Mouse (Mus musculus) NIH3T3 (cell line): ENCODE data around the gene AC124502.3.

Source experiments
- DNase-seq: peaks from one replicate; pipeline ENCODE4 v3.0.0-alpha.2; 2012; ENCODE audit warnings: low read depth

The AC124502.3 gene

GRCm38 (mm10) chr19:5038709-5039156 lies at the start of gene AC124502.3, which contains the start of gene B4gat1:
Gene AC124502.3 (plus strand): TSS chr19:5038891.
Gene B4gat1 (plus strand): TSS chr19:5038826.
- peak; percentile 98 for DNase-seq

DNA sequence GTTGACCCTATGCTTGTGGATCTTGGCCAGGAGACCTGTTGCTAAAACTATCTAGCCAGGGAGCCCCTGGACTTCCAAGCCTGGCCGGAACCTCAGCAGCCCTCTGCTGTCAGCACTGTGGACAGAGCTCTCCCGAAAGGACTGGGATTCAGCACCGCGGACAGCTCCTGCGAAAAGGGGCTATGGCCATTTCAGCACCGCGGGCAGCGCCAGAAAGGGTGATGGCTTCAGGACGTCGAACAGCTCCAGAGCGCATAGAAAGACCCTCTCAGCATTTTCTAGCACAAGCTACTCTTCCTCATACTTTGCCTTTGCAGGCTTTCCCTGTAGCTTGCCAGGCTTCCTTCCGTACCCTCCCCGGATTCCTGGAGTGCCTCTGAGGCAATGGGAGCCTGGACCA lies 49.7 kb upstream of the AC124502.3 start:
- peak; percentile 96 for DNase-seq

GRCm38 (mm10) chr19:4989434-4990255 lies 49.0 kb upstream of the AC124502.3 start:
- DNase-seq: no peak

GRCm38 (mm10) chr19:4990256-4990625 lies 48.5 kb upstream of the AC124502.3 start, which contains the start of gene Npas4:
Gene Npas4 (minus strand): TSS chr19:4990316.
- no peak for DNase-seq

GRCm38 (mm10) chr19:4990716-4991115 lies 48.0 kb upstream of the AC124502.3 start:
- DNase-seq: no peak

DNA sequence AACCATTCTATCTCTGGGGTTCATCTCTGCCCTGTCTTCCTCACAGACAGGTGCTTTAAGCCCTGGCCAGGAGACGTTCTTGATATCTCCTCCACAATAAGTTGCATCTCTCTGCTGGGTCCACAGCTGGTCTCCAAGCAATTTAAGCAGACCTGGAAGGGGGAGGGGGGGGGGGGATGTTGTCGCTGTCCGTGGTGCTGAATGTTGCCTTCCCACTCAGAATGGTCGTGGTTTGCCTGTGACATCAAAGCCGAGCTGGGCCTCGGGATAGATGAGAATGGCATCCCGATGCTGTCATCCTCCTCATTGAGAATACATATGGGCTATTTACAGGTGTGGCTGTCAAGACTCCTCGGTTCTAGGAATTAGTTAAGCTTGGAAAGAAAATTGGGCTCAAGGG lies 46.3 kb upstream of the AC124502.3 start:
- peak; percentile 63 for DNase-seq

DNA sequence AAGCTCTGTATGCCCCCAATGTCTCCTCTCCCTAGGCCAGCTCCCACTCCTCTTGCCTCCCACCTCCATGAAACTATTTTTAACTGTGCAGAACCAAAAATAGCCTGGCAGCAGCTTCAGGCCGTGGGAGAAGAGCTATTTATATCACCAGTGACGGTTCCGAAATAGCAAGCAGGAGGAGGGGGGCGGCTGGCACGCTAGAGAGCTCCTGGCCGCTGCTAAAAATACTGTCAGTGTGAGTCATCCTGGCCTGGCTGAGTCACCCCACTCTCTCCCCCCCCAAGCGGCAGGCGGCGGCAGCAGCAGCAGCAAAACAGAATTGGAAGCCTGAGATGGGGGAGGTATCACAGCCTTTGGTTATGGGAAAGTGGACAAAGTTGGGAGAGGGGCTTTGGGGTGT lies 45.8 kb upstream of the AC124502.3 start:
- peak; percentile 98 for DNase-seq

DNA sequence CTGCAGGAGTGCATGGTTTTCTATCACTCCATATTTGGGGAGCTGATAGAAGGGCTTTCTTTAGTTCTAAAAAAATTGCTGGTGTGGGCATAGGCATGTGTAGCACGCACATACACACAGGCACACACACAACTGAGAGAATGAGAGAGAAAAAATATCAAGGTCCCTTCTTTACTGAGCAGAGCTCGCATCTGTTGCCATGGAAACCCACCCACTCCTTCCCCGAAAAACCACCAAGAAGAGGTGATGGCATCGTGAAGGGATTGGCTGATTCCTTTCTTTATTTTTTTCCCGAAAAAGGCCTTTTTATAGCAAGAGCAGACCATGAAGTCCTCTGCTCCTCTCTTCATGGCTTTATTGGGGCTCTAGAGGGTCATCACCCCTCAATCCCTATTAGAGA lies 44.6 kb upstream of the AC124502.3 start:
- no peak for DNase-seq

GRCm38 (mm10) chr19:4999445-5000140 lies 39.1 kb upstream of the AC124502.3 start:
- DNase-seq: peak; percentile 59

DNA sequence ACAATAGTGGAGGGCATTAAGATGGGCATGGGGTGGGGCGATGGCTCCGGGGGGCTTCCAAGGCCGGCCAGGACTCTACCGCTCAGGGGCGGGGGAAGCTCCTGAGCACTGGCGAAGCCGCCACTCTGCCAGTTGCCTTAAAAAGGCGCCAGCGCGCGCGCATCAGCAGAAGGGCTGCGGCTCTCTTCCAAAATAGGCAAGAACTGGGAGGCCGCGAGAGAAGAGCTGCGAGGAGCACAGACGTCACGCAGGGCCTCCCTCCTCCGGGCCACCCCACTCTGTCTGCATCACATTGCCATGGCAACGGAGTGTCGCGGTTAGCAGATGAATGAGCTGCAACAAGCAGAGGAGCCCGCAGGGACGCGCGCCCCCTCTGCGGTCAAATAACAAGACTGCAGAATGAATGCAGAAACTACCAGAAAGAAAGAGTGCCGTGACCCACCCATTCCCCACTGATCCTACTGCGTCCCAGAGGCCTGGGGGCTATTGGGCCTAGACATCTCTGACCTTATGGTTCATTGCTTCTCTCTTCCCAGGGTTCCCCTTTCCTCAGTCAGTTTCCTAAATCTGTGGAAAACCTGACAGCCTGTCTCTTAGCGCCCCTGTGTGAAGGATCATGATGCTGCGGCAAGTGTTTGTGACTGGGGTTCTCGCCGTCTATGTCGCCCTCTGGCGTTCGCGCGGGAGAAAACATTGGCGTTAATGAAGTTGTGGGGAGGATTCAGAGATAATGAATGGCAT lies 36.9 kb upstream of the AC124502.3 start:
- DNase-seq: peak; percentile 99

DNA sequence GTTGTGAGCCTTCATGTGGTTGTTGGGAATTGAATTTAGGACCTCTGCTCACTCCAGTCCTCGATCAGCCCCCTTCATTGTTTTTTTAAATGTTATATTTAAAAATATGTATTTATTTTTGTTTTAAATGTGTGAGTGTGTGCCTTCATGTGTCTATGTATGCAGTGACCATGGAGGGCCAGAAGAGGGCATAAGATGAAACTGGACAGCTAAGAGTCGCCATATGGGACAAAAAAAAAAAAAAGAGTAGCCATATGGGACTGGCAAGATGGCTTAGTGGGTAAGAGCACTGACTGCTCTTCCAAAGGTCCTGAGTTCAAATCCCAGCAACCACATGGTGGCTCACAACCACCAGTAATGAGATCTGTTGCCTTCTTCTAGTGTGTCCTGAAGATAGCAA lies 35.0 kb upstream of the AC124502.3 start:
- DNase-seq: peak; percentile 54

DNA sequence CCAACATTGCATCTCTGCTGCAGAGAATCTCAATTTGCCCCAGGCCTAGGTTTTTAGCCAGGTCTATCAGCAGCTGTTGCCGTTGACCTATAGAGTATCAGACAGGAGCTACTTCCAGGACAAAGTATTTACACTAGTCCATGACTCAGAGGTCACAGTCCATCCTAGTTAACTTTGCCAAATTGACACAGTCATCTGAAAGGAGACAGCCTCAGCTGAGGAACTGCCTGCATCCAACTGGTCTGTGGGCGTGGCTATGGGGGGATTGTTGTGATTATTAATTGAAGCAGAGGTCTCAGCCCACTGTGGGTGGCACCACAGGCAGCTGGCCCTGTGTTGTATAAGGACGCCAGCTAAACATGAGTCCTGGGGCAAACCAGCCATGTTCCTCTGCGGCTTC lies 33.8 kb upstream of the AC124502.3 start:
- DNase-seq: peak; percentile 66

GRCm38 (mm10) chr19:5013138-5013537 lies 25.6 kb upstream of the AC124502.3 start:
- DNase-seq: peak; percentile 72

DNA sequence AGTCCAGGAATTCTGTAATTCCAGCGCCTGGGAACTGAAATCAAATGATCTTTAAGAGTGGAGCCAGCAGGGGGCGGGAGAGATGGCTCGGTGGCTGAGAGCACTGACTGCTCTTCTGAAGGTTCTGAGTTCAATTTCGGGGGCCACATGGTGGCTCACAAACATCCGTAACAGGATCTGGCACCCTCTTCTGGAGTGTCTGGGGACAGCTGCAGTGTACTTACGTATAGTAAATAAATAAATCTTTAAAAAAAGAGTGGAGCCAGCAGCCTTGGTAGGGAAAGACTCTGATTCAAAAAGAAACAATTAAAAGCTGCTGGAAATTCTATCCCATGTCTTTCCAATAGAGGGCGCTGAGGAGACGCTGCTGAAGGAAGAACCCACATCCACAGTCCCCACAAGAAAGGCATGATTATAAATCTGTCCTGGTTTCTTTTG lies 23.7 kb upstream of the AC124502.3 start:
- peak; percentile 86 for DNase-seq

DNA sequence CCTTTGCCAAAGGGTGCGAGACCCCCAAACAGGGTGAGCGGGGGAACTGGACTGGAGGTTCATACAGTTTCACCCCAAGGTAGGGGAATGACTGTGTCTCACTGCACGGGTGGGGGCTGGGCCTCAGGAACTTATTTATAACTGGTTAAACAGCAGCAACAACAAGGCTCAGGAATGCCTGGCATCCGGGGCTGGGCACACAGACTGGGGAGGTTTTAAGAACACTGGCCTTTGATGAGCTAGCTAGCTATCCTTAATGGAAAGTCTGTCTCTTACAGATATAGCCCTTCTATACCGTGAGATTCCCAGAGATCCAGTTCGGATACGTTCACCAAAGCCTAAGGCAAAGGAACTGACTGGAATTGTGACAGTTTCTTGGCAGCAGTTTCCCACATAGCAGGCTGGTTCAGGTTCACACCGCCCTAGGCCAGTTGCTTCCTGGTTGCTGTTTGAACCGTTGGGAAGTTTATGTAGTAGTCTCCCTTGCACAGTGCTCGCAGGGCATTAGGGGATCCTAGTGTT lies 22.4 kb upstream of the AC124502.3 start:
- DNase-seq: peak; percentile 71

DNA sequence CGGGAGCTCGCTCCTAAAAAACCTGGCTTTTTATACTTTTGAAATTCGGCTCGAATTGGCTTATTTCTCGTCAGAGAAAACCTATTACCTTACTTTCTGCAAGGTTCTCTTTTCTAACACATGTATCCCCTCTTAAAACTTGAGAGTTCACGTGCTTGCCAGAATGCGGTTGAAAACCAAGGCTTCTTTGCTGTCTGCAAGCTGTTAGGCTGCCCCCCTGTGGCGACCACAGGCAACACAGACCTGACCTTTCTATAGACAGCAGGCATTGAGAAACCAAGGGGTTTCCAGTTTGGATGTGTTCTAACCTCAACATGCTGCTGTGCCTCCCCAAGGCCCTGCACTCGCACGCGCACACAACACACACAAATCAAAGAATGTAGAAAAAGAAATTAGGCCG lies 21.9 kb upstream of the AC124502.3 start:
- peak; percentile 89 for DNase-seq

- peak; percentile 88 for DNase-seq
Observed at GRCm38 (mm10) chr19:5017611-5018010, 21.1 kb upstream of the AC124502.3 start.

- DNase-seq: peak; percentile 33
Observed at GRCm38 (mm10) chr19:5018191-5018590, 20.5 kb upstream of the AC124502.3 start.

DNA sequence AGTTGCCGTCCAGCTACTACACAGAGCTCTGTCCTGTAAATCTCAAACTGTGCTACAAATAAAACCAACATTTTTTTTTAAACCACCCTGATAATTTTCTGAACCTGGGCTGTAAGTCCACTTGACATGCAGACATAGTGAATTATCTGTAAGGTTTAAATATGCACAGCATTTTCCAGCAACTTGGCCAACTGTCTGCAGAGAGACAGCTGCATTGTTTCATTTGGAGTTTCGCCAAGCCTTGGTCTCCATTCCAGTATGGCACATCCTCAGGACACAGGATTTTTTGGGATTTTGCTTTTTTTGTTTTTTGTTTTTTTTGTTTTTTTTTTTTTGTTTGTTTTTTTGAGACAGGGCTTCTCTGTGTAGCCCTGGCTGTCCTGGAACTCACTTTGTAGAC lies 17.3 kb upstream of the AC124502.3 start:
- DNase-seq: no peak

GRCm38 (mm10) chr19:5023621-5024479 lies 14.8 kb upstream of the AC124502.3 start, which contains the start of gene Slc29a2:
Gene Slc29a2 (plus strand): TSS chr19:5023860.
- DNase-seq: peak; percentile 94

- DNase-seq: no peak
Observed at GRCm38 (mm10) chr19:5026111-5026510, 12.6 kb upstream of the AC124502.3 start.
